Mouse (Mus musculus) heart, adult 11 months (tissue): ENCODE data around the gene Smad6.

Source experiments
- DNase-seq: peaks from one replicate; pipeline ENCODE4 v3.0.0; 2022

Gene Smad6

DNA sequence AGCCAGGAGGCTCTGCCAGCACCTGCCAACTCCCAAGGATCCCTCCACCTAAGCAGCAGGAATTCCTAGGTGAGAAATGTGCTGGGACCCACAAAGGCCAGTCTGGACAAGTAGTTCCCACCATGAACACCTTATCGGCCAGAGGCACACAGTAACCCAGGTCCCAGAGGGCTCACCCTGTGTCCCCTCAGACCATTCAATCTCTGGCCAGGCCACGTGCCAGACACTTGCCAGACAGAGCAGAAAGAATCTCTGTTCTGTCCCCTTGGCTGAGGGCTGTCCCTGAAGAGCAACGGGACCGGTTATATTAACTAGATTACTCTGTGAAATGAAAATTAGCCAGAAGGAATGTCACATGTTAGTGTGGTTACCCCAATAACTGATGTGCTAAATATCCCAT, 39.9 kb downstream of the Smad6 start:
- DNase-seq, result no peak

DNA sequence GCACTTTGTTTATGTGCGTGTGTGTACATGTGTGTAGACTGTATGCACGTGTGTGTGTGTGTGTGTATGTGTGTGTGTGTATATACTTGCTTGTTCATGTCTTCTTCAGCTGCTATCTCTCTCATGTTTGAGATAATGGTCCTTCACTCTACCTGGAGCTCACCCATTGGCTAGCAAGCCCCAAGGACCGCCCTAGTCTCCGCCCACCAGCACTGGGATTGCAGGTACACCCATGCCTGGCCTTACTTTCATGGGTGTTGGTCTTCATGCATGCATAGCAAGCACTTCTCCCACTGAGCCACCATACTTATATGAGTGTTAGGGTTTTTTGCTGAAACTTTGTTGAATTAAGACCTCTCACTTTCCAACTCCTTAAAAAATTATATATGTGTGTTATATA, 40.5 kb downstream of the Smad6 start:
- no peak for DNase-seq

DNA sequence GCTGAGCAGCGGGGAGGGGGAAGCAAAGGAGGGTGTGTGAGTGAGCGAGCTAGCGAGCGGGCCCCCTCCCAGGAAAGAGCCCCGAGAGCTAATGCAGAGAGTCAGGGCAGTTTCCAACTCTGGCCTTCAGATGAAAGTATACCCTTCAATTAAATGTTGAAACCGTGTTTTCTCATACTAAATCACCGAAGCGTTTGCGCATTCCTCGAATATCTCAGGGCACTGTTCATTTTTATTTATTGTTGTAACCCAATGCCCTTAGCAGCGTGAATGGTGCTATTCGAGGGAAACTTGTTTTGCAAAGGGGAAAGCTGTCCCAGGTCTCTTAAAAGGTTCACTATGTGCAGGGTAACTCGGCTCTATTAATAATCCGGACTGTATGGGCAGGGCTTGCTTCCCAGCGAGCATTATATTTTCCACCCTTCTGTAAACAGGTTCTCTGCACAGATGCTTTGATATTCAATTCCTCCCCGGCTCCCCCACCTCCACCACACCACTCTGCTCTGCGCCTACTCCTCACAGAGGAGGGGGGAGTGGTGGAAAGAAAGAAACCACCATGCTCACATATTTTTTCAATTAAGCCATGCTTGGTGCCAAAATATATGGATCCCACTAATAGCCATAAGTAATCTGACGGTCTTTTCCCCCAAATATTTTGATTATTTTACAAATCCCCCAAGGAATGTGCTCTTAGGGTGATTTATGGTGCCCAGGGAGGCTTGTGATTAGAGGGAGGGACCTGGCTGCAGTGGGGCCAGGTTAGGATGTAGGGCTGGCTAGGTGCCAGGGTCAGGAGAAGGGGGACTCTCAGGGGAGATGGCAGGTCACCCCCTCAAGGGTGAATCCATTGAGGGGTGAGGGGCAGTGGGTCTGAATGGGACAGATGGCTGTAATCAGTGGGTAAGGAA, 41.4 kb downstream of the Smad6 start:
- DNase-seq, result no peak

DNA sequence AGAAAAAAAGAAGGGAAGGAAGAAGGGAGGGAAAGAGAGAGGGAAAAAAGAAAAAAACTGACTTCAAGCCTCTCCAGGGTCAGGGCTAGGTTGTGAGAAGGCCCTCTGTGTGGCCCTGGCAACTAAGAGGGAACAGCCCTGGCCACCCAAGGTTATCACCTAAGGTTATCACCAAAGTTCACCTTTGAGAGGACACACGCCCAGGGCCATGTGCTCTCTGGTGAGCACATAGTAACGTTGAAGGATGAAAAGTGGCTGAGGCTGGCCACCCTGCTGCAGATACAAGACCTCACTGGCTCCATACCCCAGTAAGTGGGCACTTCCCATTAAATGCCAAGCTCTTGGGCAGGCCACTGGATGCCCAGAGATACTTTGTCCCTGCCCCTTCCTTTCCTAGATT, 42.6 kb downstream of the Smad6 start:
- no peak for DNase-seq

DNA sequence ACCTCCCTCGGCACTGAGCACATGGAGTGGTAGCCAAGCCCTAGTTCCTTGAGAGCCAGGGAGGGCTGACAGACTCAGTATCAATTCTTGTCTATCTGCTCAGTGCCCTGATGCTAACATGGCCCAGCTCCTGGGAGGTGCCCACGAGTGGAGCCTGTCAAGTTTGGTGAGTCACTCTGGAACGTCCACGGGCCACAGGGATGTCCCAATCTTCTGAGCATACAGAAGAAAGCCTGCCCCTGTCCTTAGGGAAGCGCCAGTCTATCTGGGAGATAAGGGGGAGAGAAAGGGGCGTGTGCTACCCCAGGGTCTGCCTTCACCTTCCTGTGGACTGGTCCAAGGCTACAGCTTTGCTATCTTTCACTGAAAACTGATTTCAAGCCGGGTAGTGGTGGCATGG, 43.2 kb downstream of the Smad6 start:
- DNase-seq, result no peak

DNA sequence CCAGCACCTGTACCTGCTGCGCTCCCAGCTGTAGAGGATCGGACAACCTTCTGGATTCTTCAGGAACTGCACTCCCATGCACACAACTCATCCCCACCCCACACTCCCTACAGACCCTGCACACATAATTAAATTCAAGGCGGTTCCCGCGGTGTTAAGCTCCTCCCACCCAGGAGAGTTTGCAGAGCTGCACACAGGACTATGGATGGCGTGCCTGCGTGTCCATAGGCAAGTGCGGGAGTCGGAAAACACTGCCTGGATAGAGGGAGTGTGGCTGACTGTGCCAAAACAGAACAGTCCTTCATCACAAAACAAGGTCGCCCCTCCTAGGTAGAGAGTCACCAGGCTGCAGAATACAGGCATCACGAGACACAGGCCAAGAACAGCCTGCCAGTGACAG, 45.9 kb downstream of the Smad6 start:
- no peak for DNase-seq

DNA sequence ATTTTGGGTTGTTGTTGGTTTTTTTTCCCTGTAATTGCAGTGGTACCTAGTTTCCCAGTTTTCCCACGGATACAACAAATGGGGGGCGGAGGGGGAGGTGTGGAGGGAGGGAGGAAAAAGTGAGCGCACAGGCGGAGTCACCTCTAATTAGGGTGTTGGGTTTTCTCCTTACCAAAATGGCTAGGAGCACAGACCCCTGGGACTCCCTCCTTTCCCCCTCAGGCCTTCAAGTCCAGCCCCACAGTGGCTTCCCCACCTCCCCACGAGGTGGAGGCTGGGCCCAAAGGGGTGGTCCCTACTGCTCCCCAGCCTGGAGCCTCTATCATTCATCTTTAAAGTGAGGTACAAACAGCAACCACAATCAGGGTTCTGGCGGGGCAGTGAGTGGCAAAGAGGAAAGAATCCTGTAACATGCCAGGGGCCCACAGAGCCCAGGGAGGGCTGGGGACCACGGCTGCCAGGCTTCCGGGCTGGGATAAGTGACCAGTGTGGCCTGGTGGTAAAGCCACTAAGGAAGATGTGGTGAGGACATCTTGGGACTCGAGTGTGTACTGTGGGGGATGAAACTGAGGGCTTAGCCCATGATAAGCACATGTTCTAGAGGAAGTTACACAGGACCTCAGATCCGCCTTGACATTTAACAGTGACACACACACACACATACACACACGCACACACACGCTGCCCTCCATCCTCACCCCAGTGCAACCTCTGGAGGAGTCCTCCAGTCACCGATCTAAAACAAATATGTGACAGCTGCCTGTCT, 47.4 kb downstream of the Smad6 start:
- DNase-seq, result no peak

DNA sequence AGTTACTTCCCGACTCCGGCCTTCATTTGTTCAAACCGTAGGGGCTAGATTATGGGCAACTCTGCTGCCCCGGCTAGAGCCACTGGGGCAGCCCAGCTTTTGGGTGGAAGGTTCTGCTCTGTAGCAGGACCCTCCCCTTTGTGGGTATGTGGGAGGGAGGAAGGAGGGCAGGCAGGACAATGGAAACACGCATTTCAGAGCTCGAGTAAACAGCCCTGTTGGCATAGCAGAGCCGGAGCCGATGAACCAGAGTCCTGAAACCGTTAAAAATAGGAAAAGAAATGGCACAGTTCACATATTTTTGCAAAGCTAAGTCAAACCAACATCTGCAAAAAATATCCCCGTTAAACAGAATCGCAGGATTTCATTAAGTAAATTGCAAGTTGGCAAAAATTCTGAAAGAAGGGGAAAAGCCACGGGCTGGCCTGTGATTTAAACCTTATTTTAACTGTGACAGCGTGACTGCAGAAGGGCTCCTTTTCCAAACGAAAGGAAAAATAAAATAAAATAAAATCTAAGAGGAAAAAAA, 48.1 kb downstream of the Smad6 start:
- DNase-seq, result no peak

DNA sequence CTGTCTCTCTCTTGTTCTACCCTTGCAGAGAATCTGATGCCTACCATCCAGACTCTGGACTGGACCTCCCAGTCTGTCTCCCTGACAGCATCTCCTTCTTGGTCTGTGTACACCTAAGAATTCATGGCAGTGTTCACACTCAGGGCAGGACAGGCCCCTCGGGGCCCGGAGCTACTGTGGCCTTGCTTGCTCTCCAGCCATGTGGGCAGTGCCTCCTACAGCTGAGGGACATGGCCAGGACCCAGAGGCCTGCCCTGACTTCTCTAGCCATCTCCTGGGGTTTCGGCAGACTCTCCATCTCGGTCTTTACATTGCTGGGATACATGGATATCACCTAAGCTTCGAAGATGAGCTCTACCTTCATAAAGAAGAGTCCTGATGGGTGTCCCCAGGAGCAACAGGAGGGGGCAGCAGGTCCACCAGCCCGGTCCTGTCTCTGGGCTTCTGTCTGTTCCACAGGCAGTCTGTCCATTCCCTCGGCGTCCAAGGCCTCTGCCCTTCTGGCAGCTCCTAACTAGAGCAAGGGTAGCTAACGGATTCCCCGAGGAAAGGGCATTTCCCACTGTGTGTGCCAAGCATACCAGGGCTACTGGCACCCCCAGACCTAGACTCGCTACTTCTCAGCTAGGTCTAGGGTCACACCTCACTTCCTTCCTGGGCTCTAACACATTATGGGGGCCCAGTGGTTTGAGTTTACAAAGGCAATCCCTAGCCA, 49.1 kb downstream of the Smad6 start:
- DNase-seq, result no peak

DNA sequence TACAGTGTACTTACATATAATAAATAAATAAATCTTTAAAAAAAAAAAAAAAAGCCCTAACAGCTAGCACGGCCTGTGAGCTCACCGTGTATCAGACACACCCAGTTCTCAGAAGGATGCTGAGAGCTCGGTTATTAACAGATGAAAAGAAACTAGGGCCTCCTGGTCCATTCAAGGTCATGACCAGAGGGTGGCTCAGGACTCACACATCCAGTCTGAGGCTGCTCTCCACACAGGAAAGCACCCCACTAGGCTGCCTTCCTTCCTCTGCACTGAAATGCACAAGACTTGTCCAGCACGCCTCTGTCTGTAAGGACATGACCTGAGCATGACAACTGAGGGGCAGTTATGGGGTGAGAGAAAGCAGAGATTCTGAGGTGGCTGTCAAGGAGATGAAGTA, 50.3 kb downstream of the Smad6 start:
- peak; percentile 96 for DNase-seq

DNA sequence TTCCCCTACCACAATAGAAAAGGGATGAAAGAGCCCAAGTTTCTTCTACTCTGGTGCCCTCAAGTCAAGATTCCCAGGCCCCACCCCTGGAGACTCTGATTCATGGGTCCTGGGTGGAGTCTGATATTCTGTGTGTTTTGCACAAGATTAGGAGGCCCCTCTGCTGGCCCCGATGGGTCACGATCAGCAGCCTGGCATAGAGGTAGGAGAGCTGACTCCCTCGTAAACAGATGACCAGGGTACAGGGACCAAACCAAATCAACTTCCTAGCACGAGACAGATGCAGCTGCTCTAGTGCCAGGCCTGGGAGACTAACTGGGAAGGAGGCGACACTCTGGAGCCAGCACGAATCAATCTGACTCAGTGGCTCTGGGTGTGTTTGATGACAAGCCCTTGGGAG, 51.0 kb downstream of the Smad6 start:
- no peak for DNase-seq

DNA sequence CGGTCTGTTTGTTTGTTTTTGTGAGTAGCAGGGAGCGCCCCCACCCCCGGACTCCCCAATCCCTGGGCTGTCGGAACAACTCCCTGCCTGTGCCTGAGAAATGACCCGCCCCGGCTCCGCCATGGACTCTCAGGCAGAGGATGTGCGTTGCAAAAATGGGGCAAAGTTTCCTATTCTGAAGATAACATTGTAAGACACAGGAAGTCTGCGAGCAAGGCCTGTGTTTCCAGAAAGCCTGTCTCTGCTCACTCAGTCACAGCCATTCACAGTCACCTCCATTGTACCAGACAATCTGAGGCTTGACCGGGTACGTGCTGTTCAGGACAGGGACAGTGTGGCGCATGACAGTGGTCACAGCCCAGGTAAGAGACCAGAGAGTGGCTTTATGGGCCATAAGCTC, 51.5 kb downstream of the Smad6 start:
- DNase-seq, result peak; percentile 99

DNA sequence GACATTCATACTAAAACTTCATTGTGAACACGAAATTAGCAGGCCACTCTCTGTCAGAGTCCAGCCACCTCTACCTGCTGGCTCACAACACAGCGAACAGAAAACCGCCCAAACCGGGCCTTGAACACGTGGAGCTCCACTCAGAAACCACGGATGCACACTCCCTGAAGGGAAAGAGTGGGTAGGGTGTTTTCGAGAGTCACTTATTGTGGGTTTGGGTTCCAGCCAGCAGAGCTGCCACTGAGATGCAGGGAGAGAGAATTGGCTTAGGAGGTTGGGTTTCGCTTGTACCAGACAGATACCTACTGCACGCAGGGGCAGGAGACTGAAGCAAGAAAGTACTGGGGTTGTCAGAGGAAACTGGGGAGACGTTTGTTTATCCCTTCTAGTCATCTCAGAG, 52.4 kb downstream of the Smad6 start:
- no peak for DNase-seq

DNA sequence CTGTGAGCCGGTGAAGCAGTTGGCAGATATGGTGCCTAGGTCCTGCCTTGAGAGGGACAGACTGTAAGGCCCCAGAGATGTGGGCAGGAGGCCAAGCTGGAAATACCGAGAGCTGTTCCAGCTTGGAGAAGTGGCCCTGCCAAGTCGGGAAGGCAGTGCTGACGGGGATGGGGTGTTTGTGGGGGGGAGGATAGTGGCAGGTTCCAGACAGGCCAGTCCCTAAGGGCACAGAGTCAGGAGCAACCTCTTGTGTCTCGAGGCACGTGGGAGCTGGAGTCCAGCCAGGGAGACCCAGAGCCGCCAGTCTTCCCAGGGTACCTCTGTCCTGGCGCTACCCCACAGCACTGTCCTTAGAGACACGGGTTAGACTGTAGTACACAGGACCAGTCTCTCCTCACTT, 53.3 kb downstream of the Smad6 start:
- DNase-seq, result peak; percentile 100

DNA sequence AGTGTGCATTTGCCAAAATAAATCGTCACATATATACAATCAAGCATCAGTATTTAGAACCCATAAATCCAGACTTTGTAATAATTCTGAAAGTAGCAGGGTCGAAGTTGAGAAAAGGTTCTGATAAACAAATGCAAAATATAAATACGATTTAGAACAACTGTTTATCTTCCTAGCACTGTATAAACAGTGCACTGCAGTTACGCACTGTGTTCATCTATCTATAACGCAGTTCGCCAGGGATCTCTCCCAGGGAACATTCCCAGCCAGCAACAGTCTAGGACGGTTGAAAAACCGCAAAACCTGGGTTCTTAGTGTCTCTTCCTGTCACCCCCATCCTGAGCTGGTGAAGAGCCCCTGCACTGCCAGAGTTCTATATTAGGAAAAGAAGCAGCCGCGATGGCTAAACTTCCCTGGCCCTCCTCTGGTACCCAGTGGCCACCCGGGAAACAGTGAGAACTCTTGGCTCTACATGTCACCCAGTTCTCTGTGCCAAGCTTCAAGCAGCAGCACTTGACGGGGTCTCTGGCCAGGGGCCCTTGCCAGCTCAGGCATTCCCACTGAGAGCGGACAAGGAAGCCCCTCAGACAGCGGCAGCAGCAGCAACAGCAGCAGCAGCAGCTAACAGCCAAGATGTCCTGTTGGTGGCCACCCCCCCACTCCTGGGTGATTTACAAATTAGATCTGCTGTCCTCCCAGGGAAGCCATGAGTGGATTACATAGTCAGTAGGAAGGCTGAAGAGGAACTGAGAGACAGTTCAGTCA, 54.3 kb downstream of the Smad6 start:
- peak; percentile 95 for DNase-seq

DNA sequence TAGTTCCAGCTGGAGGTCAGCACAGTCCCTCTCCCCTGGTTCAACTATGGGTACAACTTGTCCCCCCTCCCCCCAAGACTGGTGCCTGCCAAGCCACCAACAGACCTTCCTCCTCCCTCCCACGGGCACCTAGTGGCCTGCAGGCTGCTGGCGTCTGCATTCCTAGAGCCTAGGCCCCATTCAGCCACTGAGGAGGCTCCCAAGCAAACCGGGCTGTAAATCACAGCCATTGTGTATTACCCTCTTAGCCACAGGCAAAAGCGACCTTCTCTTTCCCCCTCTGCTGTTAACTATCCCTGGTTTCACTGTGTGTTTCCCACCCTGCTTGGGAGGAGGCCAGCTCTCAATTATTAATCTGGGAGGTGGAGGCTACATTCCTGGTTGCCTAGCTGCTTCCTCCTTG, 56.3 kb downstream of the Smad6 start:
- peak; percentile 85 for DNase-seq

DNA sequence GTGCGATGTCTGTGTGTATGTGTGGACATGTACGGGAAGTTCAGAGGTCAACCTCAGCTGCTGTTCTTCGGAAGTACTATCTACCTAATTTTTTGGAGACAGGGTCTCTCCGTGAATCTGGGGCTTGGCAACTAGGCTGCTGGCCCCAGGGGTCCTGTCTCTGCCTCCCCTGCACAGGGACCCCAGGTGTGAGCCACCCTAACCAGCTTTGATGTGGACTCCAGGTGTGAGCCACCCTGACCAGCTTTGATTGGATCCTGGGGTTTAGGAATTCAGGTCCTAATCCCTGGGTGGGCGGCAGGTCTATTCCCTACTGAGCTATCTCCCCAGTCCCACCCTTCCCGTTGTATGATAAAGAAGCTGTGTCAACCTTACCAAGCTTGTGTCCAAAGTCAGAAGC, 60.0 kb downstream of the Smad6 start:
- peak; percentile 92 for DNase-seq

DNA sequence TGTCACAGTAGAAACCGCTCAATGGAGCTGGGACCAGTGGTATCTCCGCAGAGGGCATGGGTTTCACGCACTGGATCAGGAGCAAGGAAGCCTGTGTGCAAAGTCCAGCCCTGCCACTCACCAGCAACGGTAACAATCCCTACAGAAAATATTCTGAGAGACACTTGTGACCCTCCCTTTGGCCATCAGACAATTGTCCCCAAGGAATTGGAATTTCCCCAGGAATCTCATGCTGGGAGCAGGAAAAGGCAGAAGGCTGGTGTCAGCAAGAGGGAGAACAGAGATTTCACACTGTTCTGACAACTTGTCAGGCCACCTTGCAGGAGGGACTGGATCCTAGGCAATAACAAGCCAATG, 61.1 kb downstream of the Smad6 start:
- DNase-seq, result no peak

DNA sequence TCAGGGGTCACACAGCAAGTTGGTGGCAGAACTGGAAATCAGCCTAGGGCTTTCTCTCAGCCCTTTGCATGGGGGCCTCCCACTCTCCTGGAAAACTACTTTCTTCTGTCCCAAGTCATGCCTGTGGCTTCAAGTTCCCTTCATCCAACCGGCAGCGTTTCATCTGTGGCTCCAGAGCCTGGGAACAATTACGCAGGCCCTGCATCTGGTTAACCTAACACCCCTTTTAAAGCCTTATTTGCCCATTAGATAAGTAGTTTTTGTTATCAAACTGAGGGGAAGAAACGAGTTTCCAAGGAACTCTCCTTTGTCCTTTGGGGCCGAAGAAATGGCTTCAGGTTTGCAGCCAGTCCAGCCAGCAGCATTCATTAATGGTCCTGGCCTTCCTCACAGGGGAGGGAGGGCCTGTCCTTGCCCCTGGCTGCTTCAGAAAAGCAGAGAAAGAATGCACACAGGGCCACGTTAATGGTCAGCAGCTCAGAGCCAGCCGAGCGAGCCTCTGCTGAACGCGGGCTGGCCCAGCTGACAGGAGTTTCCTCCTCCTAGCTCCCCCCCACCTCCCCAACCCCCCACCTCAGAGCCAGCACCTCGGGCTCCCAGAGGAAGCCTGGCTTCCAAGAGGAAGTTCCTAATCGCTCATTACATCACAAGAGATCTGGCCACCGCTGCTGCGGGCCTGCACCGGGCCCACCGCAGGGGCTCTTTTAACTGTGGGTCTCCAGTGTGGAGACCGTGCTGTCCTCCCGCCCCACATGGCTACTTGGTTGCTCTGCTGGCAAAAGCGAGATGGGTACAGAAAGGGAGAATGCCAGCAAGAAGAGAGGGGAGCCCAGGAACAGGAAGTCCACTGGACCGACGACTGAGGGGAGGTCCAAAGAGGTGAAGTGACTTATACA, 61.7 kb downstream of the Smad6 start:
- DNase-seq, result peak; percentile 97

DNA sequence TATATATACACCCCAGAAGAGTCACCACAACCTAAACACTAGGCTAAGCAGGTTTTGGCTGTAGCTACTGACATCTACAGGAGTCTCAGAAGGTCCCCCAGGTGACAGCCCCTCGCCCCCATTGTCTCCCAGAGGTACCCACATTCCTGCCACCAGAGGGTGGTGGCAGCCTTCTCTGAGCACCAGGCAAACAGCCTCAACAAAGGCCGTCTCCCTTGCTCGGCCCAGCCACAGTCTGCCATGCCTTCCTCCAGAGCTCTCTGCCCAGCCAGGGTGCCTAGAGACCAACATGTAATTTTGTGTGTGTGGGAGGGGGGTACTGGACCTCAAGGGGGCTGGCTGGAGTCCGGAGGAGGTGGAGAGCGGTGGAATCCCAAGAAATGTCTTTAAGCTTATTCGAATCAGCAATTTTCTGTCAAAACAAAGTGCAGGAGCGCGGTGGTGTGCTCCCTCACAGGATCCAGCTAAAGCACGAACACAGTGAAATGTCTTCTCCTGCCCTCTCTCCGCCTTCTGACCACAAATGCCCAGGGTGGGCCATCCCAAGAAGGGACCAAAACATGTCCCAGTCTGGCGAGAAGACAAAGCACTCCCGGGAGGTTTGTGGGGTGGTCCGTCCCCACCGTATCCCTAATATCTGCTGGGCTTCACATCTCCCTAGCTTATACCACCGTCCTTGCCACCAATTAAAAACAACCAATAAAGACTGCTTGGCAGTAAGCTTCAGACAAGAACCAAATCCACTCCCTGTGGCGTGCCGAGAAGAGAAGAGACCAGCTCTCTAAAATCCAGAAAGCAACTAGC, 62.5 kb downstream of the Smad6 start:
- DNase-seq, result peak; percentile 97
